Mouse (Mus musculus): ENCODE results near the gene Actr1b.

Actr1b gene

GRCm38 (mm10) chr1:36714311-36714710 lies at the start of gene Actr1b:
Gene Actr1b, minus strand, starts transcription at chr1:36714422.
- no peak for DNase-seq (ENCODE audit: low read depth, low spot score)

GRCm38 (mm10) chr1:36761568-36761967 lies 47.3 kb upstream of the Actr1b start, which contains the start of gene Zap70:
Gene Zap70, plus strand, starts transcription at chr1:36761798.
- DNase-seq (ENCODE audit: low read depth, low spot score), result no peak

- no peak for DNase-seq (ENCODE audit: low read depth, low spot score)
Measured at GRCm38 (mm10) chr1:36761061-36761460, 46.8 kb upstream of the Actr1b start.

GRCm38 (mm10) chr1:36760401-36760800 lies 46.2 kb upstream of the Actr1b start:
- no peak for DNase-seq (ENCODE audit: low read depth, low spot score)

GRCm38 (mm10) chr1:36759076-36759475 lies 44.9 kb upstream of the Actr1b start:
- DNase-seq (ENCODE audit: low read depth, low spot score), result peak; percentile 10

GRCm38 (mm10) chr1:36758553-36758952 lies 44.3 kb upstream of the Actr1b start:
- DNase-seq (ENCODE audit: low read depth, low spot score), result no peak

- peak; percentile 14 for DNase-seq (ENCODE audit: low read depth, low spot score)
Measured at GRCm38 (mm10) chr1:36753932-36754675, 39.9 kb upstream of the Actr1b start.

GRCm38 (mm10) chr1:36746452-36746851 lies 32.2 kb upstream of the Actr1b start:
- DNase-seq (ENCODE audit: low read depth, low spot score), result no peak

GRCm38 (mm10) chr1:36745661-36746060 lies 31.4 kb upstream of the Actr1b start:
- DNase-seq (ENCODE audit: low read depth, low spot score), result no peak

- DNase-seq (ENCODE audit: low read depth, low spot score), result peak; percentile 82
Measured at GRCm38 (mm10) chr1:36744268-36744944, 30.2 kb upstream of the Actr1b start.

- no peak for DNase-seq (ENCODE audit: low read depth, low spot score)
Measured at GRCm38 (mm10) chr1:36743046-36743445, 28.8 kb upstream of the Actr1b start.

GRCm38 (mm10) chr1:36739231-36739630 lies 25.0 kb upstream of the Actr1b start:
- no peak for DNase-seq (ENCODE audit: low read depth, low spot score)

GRCm38 (mm10) chr1:36737300-36737699 lies 23.1 kb upstream of the Actr1b start:
- peak; percentile 91 for DNase-seq (ENCODE audit: low read depth, low spot score)

GRCm38 (mm10) chr1:36724057-36724431 lies 9.8 kb upstream of the Actr1b start:
- DNase-seq (ENCODE audit: low read depth, low spot score), result no peak

- DNase-seq (ENCODE audit: low read depth, low spot score), result no peak
Measured at GRCm38 (mm10) chr1:36723146-36724056, 9.2 kb upstream of the Actr1b start.

GRCm38 (mm10) chr1:36718786-36719185 lies 4.6 kb upstream of the Actr1b start:
- DNase-seq (ENCODE audit: low read depth, low spot score), result no peak

GRCm38 (mm10) chr1:36711104-36711503 lies 3.1 kb downstream of the Actr1b start:
- no peak for DNase-seq (ENCODE audit: low read depth, low spot score)

GRCm38 (mm10) chr1:36709854-36710280 lies 4.4 kb downstream of the Actr1b start, which contains the start of gene 4933424G06Rik:
Gene 4933424G06Rik, plus strand, starts transcription at chr1:36710149.
- peak; percentile 99 for DNase-seq (ENCODE audit: low read depth, low spot score)

GRCm38 (mm10) chr1:36709055-36709853 lies 5.0 kb downstream of the Actr1b start:
- DNase-seq (ENCODE audit: low read depth, low spot score), result peak; percentile 62

GRCm38 (mm10) chr1:36708626-36709025 lies 5.6 kb downstream of the Actr1b start:
- DNase-seq (ENCODE audit: low read depth, low spot score), result no peak

- DNase-seq (ENCODE audit: low read depth, low spot score), result no peak
Measured at GRCm38 (mm10) chr1:36707797-36708196, 6.4 kb downstream of the Actr1b start.

Data from brain, adult 2 months (tissue).